Mouse (Mus musculus) kidney, embryonic 14.5 days (tissue): ENCODE data around the gene Negr1. TPM values are rescaled to one million over a fixed set of nuclear protein-coding genes. Genes with fewer than 3 reads are reported as not detected.
A peak's percentile ranks its signal among the peaks of the same experiment; 100 is the strongest.

ENCODE experiments used
- ATAC-seq: fragments of 200-750 bp; cut with Nextera tagmentation; 2 replicates; pipeline ENCODE4 v1.8.0; 2017; ENCODE audit warnings: moderate number of reproducible peaks, mild to moderate bottlenecking, moderate TSS enrichment, moderate library complexity; ENCODE audit not compliant: low FRiP score, low TSS enrichment
- H3K27ac ChIP-seq: fragments of 300-500 bp; sonication (generic); 2 replicates; pipeline ENCODE4 v1.5.1; 2014; ENCODE audit warnings: low read depth, mild to moderate bottlenecking, low read length, moderate library complexity, mixed read lengths
- H3K27me3 ChIP-seq: fragments of 300-500 bp; sonication (generic); 2 replicates; pipeline ENCODE4 v1.6.1; 2014; ENCODE audit warnings: mild to moderate bottlenecking, low read length; ENCODE audit not compliant: control insufficient read depth, insufficient read depth
- H3K36me3 ChIP-seq: fragments of 300-500 bp; sonication (generic); 2 replicates; pipeline ENCODE4 v1.6.1; 2014; ENCODE audit warnings: low read length, mixed read lengths; ENCODE audit not compliant: control insufficient read depth, insufficient read depth
- H3K4me1 ChIP-seq: fragments of 300-500 bp; sonication (generic); 2 replicates; pipeline ENCODE4 v1.6.1; 2014; ENCODE audit warnings: low read length, mixed read lengths; ENCODE audit not compliant: control insufficient read depth, insufficient read depth
- H3K4me2 ChIP-seq: fragments of 300-500 bp; sonication (generic); replicated peaks from 2 replicates; pipeline ENCODE4 v1.6.1; 2014; ENCODE audit warnings: low read depth, mild to moderate bottlenecking, low read length
- H3K4me3 ChIP-seq: fragments of 300-500 bp; sonication (generic); 2 replicates; pipeline ENCODE4 v1.5.1; 2014; ENCODE audit warnings: mild to moderate bottlenecking, low read length
- H3K9ac ChIP-seq: fragments of 300-500 bp; sonication (generic); 2 replicates; pipeline ENCODE4 v1.6.1; 2014; ENCODE audit warnings: low read depth, mild to moderate bottlenecking, low read length, moderate library complexity
- H3K9me3 ChIP-seq: fragments of 300-500 bp; sonication (generic); 2 replicates; pipeline ENCODE4 v1.6.1; 2016; ENCODE audit warnings: low read length; ENCODE audit not compliant: control insufficient read depth
- WGBS: fragments of 180-500 bp; shearing (Covaris S2); extraction: QIAGEN DNeasy Blood & Tissue Kit; methylation state at CpG from one replicate; pipeline ENCODE4 v1.1.7; 2014; 5-methylcytosine and 5-hydroxymethylcytosine counted together
- polyA plus RNA-seq: library from polyadenylated mRNA; unstranded; fragments of >200 nt; fragmentation: Nextera tagmentation; extraction: Ambion mirVana; gene quantifications from 2 replicates; pipeline ENCODE4 v1.2.1, GENCODE M21; 2014

Gene Negr1
- polyA plus RNA-seq, 1 experiment from 2014 or later = 12.4 TPM

DNA sequence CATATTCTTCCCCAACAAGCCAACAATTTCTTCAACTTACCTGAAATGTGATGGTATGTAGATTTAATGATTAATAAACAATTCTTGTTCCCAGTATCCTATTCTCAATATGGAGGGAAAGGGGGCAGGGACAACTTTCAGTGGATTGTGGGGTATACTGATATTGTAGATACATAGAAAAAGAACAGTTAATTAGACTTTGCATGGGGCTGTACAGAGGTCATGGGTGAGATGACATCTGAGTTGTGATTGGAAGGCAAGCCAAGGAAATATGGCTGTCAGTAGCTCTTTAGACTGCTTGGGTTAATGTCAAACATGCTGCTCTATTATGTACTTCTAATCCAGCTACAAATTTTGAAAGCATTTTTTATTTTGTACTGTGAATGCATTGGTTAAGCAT is 535.9 kb downstream of the Negr1 start:
- H3K4me1 ChIP-seq = no peaks in the 10 kb centered on the region
- no peaks in the 10 kb centered on the region for H3K27me3 ChIP-seq
- ATAC-seq = no peak
- no peaks in the 10 kb centered on the region for H3K9me3 ChIP-seq
- no peak overlapping the region for H3K4me2 ChIP-seq
- no peak overlapping the region for H3K27ac ChIP-seq
- H3K36me3 ChIP-seq = no peaks in the 10 kb centered on the region
- H3K9ac ChIP-seq = no peak overlapping the region
- no peak overlapping the region for H3K4me3 ChIP-seq

DNA sequence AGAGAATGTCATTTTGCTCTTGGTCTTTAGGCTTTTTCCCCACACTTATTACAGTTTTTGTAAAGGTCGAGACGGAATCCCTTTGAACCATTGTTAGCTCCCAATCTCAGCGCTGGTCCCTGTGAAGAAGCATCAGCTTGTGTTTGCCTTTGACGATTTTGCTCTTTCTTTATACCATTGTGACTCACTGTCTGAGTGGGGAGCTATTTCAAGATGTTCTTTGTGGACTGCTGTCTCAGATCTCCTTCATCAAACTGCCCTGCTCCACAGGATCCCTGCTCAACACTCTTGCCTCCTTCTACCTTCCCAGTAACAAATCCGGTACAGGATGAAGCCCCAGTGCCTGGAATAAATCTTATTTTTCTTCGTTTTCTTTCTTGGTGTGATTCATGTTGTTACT is 536.8 kb downstream of the Negr1 start:
- ATAC-seq = no peak
- H3K9me3 ChIP-seq = no peaks in the 10 kb centered on the region
- no peak overlapping the region for H3K9ac ChIP-seq
- WGBS = 76% methylated on average over 6 of the region's 6 CpGs
- H3K27ac ChIP-seq = no peak overlapping the region
- no peaks in the 10 kb centered on the region for H3K27me3 ChIP-seq
- no peaks in the 10 kb centered on the region for H3K4me1 ChIP-seq
- no peaks in the 10 kb centered on the region for H3K36me3 ChIP-seq
- H3K4me3 ChIP-seq = no peak overlapping the region
- H3K4me2 ChIP-seq = no peak overlapping the region

DNA sequence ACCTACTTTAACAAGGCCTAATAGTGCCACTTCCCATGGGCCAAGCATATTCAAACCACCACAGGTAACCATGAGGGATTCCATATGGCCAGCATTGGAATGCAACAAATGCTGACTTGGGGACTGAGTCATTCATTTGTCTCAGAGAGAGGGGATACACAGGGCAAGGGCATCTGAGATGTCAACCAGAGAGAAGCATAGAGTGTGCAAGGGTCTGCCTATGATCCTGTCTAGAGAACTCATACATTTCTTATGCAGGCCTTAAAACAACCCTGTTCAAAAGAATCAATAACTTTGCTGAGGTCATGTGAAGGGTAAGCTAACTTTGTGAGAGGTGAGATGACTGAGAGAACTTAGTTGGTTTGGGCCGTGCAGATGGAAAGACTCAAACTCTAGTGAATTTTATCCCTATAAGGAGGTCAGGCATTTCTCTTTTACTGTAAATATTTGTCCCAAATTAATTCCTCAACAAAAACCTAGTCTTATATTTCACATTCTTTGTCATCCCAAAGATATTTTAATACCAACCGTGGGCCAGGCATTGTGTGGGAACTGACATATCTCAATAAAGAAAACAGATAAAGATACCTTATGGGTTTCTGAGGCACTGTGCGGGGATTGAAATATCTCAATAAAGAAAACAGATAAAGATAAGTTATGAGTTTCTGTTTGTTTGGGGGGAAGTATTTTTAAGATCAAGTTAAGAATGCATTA is 543.4 kb downstream of the Negr1 start:
- peak; percentile 48; the same call in 1 of the 2 replicates for ATAC-seq
- Histone ChIP-seq H3K9me3 (no peaks in the 10 kb centered on the region), H3K27me3 (no peaks in the 10 kb centered on the region), H3K4me1 (0 out of 2 replicates have a peak, but pooled peaks cover 5% of the 10 kb centered on the region), H3K9ac (no peak overlapping the region), H3K4me3 (no peak overlapping the region), H3K36me3 (no peaks in the 10 kb centered on the region), H3K4me2 (no peak overlapping the region), H3K27ac (peak overlapping the region; percentile 62)
- WGBS = 64% methylated on average over 3 of the region's 3 CpGs

DNA sequence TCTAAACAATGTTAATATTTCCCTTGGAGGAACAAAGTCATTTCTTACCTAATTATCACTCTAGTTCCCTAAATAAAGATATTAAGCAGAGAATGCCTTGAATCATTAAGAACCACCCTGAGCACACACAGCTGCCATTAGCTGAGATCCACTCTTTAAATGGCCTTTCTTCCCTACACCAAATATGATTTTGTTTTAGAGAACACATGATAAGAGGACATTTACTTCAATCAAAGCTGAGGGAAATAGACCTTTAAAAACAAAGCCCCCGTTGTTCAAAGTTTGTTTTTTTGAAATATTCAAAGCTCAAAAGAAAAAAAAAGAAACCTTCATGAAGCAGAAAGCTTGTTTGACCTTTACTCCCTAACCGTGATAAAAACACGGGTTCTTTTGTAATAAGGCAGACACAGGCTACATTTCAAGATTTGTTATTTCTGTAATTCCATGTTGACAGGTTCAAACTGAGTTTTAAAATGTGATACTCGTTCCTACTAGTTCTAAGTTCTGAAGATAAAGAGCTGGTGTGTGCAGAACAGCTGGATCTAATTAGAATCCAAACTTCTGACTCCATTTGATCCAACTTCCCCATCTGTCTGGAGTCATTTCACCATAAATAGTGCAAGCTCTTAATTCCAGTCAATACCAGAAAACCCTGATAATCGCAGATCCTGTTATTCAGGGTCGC is 544.1 kb downstream of the Negr1 start:
- ATAC-seq = peak; percentile 66; the same call in 1 of the 2 replicates
- WGBS = 39% methylated on average over 6 of the region's 6 CpGs
- Histone ChIP-seq H3K4me2 (no peak overlapping the region), H3K9ac (no peak overlapping the region), H3K27ac (no peak overlapping the region), H3K4me3 (no peak overlapping the region), H3K36me3 (no peaks in the 10 kb centered on the region), H3K27me3 (no peaks in the 10 kb centered on the region), H3K9me3 (no peaks in the 10 kb centered on the region), H3K4me1 (0 out of 2 replicates have a peak, but pooled peaks cover 5% of the 10 kb centered on the region)

DNA sequence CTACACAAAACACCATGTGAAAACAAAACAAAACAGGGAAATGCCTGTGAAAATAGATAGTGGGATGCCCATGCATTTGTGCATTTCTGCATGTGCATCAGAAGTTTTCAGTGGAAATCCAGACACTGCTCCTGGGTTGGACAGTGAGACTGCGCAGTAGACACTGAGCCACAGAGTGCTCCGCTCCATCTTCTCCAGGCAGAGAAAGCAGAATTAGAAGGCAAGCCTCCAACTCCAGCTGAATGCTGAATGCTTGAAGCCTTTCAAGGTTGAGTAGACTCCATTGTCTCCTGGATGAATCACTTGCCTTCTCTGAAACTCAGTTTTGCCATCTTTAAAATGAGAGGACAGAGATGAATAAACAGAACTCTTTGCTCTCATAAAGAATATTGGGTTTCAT is 546.6 kb downstream of the Negr1 start:
- Histone ChIP-seq H3K27me3 (no peaks in the 10 kb centered on the region), H3K4me2 (no peak overlapping the region), H3K9ac (no peak overlapping the region), H3K9me3 (no peaks in the 10 kb centered on the region), H3K4me3 (no peak overlapping the region), H3K27ac (no peak overlapping the region), H3K4me1 (0 out of 2 replicates have a peak, but pooled peaks cover 5% of the 10 kb centered on the region), H3K36me3 (no peaks in the 10 kb centered on the region)
- WGBS = 85% methylated on average over 2 of the region's 2 CpGs
- no peak for ATAC-seq

DNA sequence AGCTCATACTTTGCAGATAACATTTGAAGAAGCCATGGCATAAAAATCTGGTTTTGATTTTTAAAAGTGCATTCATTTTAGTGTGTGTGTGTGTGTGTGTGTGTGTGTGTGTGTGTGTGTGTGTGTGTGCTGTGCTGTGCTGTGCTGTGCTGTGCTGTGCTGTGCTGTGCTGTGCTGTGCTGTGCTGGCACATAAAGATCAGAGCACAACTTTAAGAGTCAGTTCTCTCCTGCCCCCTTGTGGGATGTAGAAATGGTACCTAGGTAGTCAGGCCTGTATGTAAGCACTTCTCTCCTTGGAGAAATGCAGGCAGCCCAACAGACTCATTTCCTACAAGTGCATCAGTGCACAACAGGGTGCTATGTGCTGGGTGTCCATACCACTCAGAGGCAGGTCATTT is 547.7 kb downstream of the Negr1 start:
- H3K27ac ChIP-seq = no peak overlapping the region
- H3K4me2 ChIP-seq = no peak overlapping the region
- H3K4me3 ChIP-seq = no peak overlapping the region
- no peaks in the 10 kb centered on the region for H3K9me3 ChIP-seq
- ATAC-seq = peak; percentile 74; the same call in 1 of the 2 replicates
- no peak overlapping the region for H3K9ac ChIP-seq
- no peaks in the 10 kb centered on the region for H3K27me3 ChIP-seq
- H3K4me1 ChIP-seq = 0 out of 2 replicates have a peak, but pooled peaks cover 5% of the 10 kb centered on the region
- no peaks in the 10 kb centered on the region for H3K36me3 ChIP-seq

DNA sequence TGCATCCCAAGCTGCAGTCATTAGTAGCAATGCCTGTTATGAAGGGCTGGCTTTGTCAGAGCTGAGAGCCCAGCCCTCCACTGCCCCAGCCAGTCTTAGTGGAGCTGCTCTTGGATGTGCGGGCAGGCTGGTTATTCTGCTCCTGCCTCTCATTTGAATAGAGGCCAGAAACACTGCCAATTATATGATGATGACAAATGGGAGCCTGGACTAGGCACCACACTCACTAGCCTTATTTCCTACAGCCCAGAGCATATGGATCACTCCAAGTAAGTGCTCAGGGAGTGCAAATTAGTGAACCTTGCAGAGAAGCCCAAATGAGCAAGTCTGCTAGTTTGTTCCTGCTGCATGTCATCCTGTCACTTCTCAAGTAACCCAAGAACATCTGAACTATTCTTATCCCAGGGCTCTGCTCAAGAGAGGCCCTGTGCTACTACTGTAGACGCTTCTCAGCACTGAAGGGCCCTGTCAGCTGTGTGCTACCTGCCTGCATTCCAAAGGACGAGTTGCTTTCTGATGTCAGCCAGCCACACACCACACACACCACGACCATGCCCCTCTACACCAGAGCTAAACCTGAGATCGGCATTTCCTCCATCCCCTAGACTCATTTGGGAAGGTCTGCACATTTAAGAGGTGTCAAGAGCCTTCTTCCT is 553.6 kb downstream of the Negr1 start:
- WGBS = 38% methylated on average over 5 of the region's 5 CpGs
- no peak overlapping the region for H3K4me3 ChIP-seq
- ATAC-seq = peak; percentile 66; the same call in 1 of the 2 replicates
- no peak overlapping the region for H3K9ac ChIP-seq
- no peaks in the 10 kb centered on the region for H3K36me3 ChIP-seq
- no peaks in the 10 kb centered on the region for H3K27me3 ChIP-seq
- no peak overlapping the region for H3K27ac ChIP-seq
- H3K4me2 ChIP-seq = no peak overlapping the region
- H3K9me3 ChIP-seq = no peaks in the 10 kb centered on the region
- H3K4me1 ChIP-seq = 0 out of 2 replicates have a peak, but pooled peaks cover 3% of the 10 kb centered on the region

DNA sequence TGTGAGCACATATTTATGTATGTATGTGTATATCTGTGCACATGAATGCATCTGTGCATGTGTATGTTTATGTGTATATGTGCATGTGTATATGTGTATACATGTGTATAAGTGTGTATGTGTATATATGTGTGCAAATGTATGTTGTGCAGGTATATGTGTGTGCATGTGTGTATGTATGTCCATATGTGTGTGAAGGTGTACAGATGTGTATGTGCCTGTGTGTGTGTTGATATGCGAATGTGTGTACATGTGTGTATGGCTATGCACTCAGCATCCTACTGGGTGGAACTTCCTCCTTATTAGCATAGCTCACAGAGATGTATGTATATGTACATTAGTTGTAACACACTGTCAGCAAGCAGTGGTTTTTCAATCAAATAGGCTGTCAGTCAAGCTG is 554.4 kb downstream of the Negr1 start:
- 0 out of 2 replicates have a peak, but pooled peaks cover 3% of the 10 kb centered on the region for H3K4me1 ChIP-seq
- no peaks in the 10 kb centered on the region for H3K9me3 ChIP-seq
- H3K36me3 ChIP-seq = no peaks in the 10 kb centered on the region
- H3K4me2 ChIP-seq = no peak overlapping the region
- no peak for ATAC-seq
- H3K27ac ChIP-seq = no peak overlapping the region
- H3K27me3 ChIP-seq = no peaks in the 10 kb centered on the region
- 95% methylated on average over 1 of the region's 1 CpGs for whole genome bisulfite sequencing
- H3K4me3 ChIP-seq = no peak overlapping the region
- no peak overlapping the region for H3K9ac ChIP-seq

DNA sequence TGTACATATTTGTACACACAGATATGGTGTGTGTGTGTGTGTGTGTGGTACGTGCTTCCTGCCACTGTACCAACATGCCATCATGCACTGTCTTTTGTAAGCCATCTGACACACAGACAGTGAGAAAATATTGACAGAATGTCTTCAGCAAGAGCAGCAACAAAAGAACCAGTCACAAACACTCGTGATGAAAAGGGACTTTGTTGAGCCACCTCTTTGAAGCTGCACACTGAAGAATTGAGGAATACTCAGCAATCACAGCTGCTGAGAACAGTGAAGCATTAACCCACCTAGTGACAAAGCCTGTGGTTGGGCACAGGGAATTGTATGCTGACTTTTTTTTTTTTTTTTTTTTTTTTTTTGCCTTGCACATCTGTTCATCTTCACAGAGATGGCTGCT is 558.3 kb downstream of the Negr1 start:
- H3K36me3 ChIP-seq = no peaks in the 10 kb centered on the region
- no peak overlapping the region for H3K9ac ChIP-seq
- H3K27ac ChIP-seq = no peak overlapping the region
- 68% methylated on average over 2 of the region's 2 CpGs for WGBS
- H3K27me3 ChIP-seq = no peaks in the 10 kb centered on the region
- no peaks in the 10 kb centered on the region for H3K9me3 ChIP-seq
- H3K4me2 ChIP-seq = no peak overlapping the region
- H3K4me3 ChIP-seq = no peak overlapping the region
- ATAC-seq = no peak
- 0 out of 2 replicates have a peak, but pooled peaks cover 3% of the 10 kb centered on the region for H3K4me1 ChIP-seq
